Mouse (Mus musculus) ES-E14 (cell line): ENCODE measurements at regions not wholly inside any gene's neighbourhood (a gene's known extent, or its start where the extent isn't known, plus 50 kb on each side); places are given as distances from the start of the nearest gene placed in this dataset.

Source experiments
- DNase-seq: peaks from one replicate; pipeline ENCODE4 v3.0.0-alpha.2; 2013; ENCODE audit warnings: low read depth, low spot score
- H3K27ac ChIP-seq: 2 replicates; pipeline ENCODE4 v1.5.1; 2012; ENCODE audit warnings: low read depth, mild to moderate bottlenecking, low read length, moderate library complexity, mixed read lengths; ENCODE audit not compliant: poor library complexity, insufficient read depth, severe bottlenecking
- H3K36me3 ChIP-seq: 2 replicates; pipeline ENCODE4 v1.6.1; 2012; ENCODE audit warnings: mild to moderate bottlenecking, low read length, moderate library complexity, mixed read lengths; ENCODE audit not compliant: control insufficient read depth, poor library complexity, insufficient read depth, severe bottlenecking
- H3K4me1 ChIP-seq, 2 experiments: fragments of 150-350 bp in 1 of 2; sonication (generic) in 1 of 2; 2 replicates each; pipeline ENCODE4 v1.6.1; 2012; ENCODE audit warnings: low read length in 2 of 2, mild to moderate bottlenecking in 1 of 2, mixed read lengths in 1 of 2; ENCODE audit not compliant: control insufficient read depth in 2 of 2, insufficient read depth in 2 of 2, poor library complexity in 1 of 2
- H3K4me3 ChIP-seq, 2 experiments: fragments of 150-350 bp in 1 of 2; sonication (generic) in 1 of 2; 2 replicates each; pipeline ENCODE4 v1.5.1; 2012; ENCODE audit warnings: low read length in 2 of 2, low read depth in 1 of 2, mild to moderate bottlenecking in 1 of 2, mixed read lengths in 1 of 2; ENCODE audit not compliant: insufficient read depth in 1 of 2, poor library complexity in 1 of 2, severe bottlenecking in 1 of 2
- H3K9ac ChIP-seq: 2 replicates; pipeline ENCODE4 v1.6.1; 2012; ENCODE audit warnings: low read depth, mild to moderate bottlenecking, low read length, mixed read lengths; ENCODE audit not compliant: poor library complexity, insufficient read depth, severe bottlenecking
- H3K9me3 ChIP-seq: fragments of 150-350 bp; sonication (generic); 2 replicates; pipeline ENCODE4 v1.6.1; 2012; ENCODE audit warnings: low read depth, mild to moderate bottlenecking, low read length; ENCODE audit not compliant: control insufficient read depth, insufficient read depth
- CHD2 ChIP-seq: IDR thresholded peaks from 2 replicates; pipeline ENCODE4 v1.6.1; 2014; ENCODE audit warnings: mild to moderate bottlenecking, low read depth, low read length, inconsistent platforms
- HCFC1 ChIP-seq: IDR thresholded peaks from 2 replicates; pipeline ENCODE4 v1.6.1; 2012; ENCODE audit warnings: low read length, inconsistent platforms, borderline replicate concordance; ENCODE audit not compliant: insufficient read depth
- MAFK ChIP-seq: IDR thresholded peaks from 2 replicates; pipeline ENCODE4 v1.6.1; 2014; ENCODE audit warnings: mild to moderate bottlenecking, low read depth, low read length, inconsistent platforms; ENCODE audit not compliant: insufficient read depth
- ZC3H11A ChIP-seq: IDR thresholded peaks from 2 replicates; pipeline ENCODE4 v1.6.1; 2012; ENCODE audit warnings: low read depth, mild to moderate bottlenecking, inconsistent platforms, low read length, borderline replicate concordance
- ZNF384 ChIP-seq: IDR thresholded peaks from 2 replicates; pipeline ENCODE4 v1.6.1; 2012; ENCODE audit warnings: low read depth, low read length, inconsistent platforms
- in situ Hi-C, 2 experiments: fragments of 600-800 bp; cut with MboI; formaldehyde crosslinking; loops; one replicate each; pipeline ENCODE4 v1.15.1; 2025; ENCODE audit warnings: low sequenced_read_pairs in 2 of 2, inconsistent platforms in 1 of 2; ENCODE audit not compliant: unreplicated experiment in 2 of 2

DNA sequence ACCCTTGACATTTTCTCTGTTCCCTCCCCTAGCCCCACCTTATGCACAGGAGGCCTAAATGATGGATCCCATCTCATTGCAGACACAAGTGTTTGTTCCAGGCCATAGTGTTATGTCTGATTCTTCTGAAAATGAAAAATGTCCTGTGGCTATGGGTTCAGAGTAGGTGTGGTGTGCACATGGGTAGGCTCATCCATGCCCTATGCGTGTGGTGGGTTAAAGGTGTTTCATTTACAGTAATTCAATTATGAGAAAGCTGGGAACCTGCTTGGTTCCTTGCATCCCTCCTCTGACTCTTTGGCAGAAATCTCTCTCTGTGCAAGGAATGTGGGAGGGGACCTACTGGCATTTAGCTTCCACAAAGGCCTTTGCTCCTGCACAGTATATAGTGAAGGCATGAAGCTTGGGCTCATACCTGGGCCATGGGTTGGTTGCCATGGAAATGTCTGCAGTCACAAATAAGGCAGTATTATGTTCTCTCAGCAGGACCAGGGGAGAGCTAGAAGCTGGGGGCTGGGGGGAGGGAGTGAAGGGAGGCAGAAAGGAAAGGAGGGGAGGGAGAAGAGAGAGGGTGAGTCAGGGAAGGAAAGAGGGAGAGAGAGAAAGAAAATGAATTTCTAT is 245.7 kb downstream of the Pdcd6ip start:
- no peak for DNase-seq
- peaks cover 0 to 18% of the 10 kb centered on the region in 2 experiments; a peak in 3 of 4 replicates for H3K4me1 ChIP-seq

DNA sequence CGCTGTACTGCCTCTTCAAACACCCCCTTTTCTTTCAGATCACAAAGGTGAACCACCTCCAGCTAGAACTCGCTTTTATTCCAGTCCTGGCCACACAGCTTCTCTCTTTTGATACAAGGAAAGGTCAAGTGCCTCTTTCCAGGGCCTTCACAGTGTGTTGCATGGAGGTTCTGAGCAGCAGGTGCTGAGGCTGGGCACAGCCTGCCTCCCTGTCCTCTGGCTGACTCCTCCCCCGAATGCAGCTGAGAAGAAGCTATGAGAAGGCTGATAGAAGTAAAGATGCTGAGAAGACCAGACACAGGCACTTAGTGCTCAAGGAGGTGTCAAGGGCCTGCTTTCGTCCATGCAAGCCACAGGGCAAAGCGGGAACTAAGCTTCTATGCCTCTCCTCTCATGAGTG is 248.2 kb downstream of the Pdcd6ip start:
- H3K9ac ChIP-seq: no peak overlapping the region
- no peak for TF ChIP-seq HCFC1
- no peak for TF ChIP-seq MAFK
- no peak for TF ChIP-seq ZNF384
- TF ChIP-seq CHD2: no peak
- TF ChIP-seq ZC3H11A: no peak
- H3K4me3 ChIP-seq: no peak overlapping the region
- no peaks in the 10 kb centered on the region for H3K9me3 ChIP-seq
- DNase-seq: no peak
- H3K27ac ChIP-seq: peak overlapping the region; percentile 77; the same call in 1 of the 2 replicates
- in situ Hi-C loops: no loop called here
- H3K36me3 ChIP-seq: no peaks in the 10 kb centered on the region
- H3K4me1 ChIP-seq: peaks cover 0 to 25% of the 10 kb centered on the region in 2 experiments; a peak in 3 of 4 replicates

More for the DNA sequence above, 245.7 kb downstream of the Pdcd6ip start:
- H3K4me3 ChIP-seq: no peak overlapping the region
- no peak for TF ChIP-seq CHD2
- TF ChIP-seq HCFC1: no peak
- no peak for TF ChIP-seq ZNF384
- no peaks in the 10 kb centered on the region for H3K36me3 ChIP-seq
- H3K9ac ChIP-seq: no peak overlapping the region
- H3K27ac ChIP-seq: no peak overlapping the region
- no peaks in the 10 kb centered on the region for H3K9me3 ChIP-seq
- in situ Hi-C loops: no loop called here

DNA sequence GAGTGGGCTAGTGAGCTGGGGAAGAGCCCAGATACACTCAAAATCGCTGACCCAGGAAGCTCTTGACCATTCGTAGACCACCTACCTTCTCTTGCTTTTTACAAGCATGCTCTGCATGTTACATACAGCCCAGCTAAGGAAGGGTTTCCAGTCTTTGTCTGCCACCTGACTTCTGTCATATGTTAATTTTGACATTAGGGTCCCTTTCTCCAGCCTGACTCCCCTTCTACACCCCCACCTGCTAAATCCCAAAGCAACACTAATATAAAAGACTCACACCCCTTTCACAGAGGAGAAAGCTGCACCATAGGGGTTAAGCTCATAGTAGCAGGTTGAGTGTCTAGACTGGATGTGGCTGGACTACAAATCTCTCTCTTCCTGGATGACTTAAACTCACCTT is 248.8 kb downstream of the Pdcd6ip start:
- Histone ChIP-seq H3K36me3 (no peaks in the 10 kb centered on the region), H3K9me3 (no peaks in the 10 kb centered on the region), H3K27ac (peak overlapping the region; percentile 96), H3K9ac (no peak overlapping the region), H3K4me1 (peaks cover 0 to 25% of the 10 kb centered on the region in 2 experiments; a peak in 3 of 4 replicates), H3K4me3 (no peak overlapping the region)
- in situ Hi-C loops: no loop called here
- no peak for DNase-seq
- TF ChIP-seq HCFC1 (no peak), CHD2 (no peak), ZNF384 (no peak), MAFK (no peak), ZC3H11A (no peak)

DNA sequence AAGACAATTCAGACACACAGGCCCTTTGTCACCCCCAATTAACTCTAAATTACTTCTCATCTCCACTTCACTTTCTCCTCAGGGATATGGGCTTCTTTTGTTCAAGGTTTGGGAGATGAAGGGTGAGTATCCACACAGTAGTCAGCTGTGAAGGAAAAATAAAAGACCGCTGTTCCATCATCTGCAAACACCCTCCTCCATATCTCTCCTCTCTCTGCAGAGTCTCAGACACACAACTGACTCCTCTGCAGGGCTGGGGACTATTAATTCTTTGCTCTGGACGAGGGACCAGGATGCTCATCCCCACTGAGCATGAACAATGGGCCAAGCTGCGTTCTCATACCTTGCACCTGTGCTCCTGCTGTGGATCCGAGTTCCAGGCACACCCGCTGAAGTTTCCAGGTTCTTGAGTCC is 249.3 kb downstream of the Pdcd6ip start:
- in situ Hi-C loops: no loop called here

DNA sequence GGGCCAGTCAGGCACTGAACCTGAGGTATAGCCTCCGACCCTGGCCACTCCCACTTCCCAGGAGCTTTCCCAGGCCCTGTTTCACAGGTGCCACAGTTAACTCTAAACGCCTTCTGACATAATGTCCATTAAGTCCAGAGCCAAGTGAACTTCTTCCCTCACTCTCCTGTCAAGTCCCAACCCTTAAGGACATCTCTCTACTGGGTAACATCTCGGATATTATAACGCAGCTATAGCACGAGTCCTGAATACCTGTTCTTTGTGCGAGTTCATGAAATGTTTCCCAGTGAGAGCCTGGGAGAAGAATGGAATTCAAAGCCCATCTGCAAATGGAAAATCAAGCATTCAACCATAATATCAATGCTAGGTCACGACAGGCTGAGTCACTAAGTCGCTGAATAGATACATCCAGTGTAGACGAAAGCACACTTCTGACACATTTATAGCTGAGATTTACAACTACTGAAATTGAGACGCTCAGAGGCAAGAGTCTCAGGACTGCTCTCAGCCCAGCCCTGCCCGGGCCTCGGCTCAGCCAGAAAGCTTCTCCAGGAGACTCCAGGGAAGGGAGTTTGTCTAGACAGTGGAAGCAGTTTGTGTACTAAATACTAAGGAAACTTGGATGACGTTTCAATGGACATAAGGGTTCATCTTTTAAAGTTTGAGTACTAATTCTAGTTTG is 250.7 kb downstream of the Pdcd6ip start:
- Histone ChIP-seq H3K36me3 (no peaks in the 10 kb centered on the region), H3K9ac (no peak overlapping the region; the same call in 1 of the 2 replicates), H3K27ac (peak overlapping the region; percentile 87; the same call in 1 of the 2 replicates), H3K4me1 (peaks cover 0 to 28% of the 10 kb centered on the region in 2 experiments; a peak in 3 of 4 replicates), H3K9me3 (no peaks in the 10 kb centered on the region), H3K4me3 (no peak overlapping the region)
- in situ Hi-C loops: no loop called here
- TF ChIP-seq ZC3H11A: no peak
- TF ChIP-seq HCFC1: no peak
- TF ChIP-seq MAFK: no peak
- no peak for TF ChIP-seq ZNF384
- TF ChIP-seq CHD2: no peak
- no peak for DNase-seq

More for the DNA sequence above, 249.3 kb downstream of the Pdcd6ip start:
- Histone ChIP-seq H3K4me1 (peaks cover 0 to 25% of the 10 kb centered on the region in 2 experiments; a peak in 3 of 4 replicates), H3K27ac (peak overlapping the region; percentile 96), H3K9ac (no peak overlapping the region), H3K4me3 (no peak overlapping the region), H3K36me3 (no peaks in the 10 kb centered on the region), H3K9me3 (no peaks in the 10 kb centered on the region)
- TF ChIP-seq MAFK (no peak), HCFC1 (no peak), ZNF384 (no peak), ZC3H11A (no peak), CHD2 (no peak)
- peak; percentile 72 for DNase-seq
